Mouse (Mus musculus): Measurements from ENCODE around the gene Snrnp25.
"Not testable (repeated sequence)": the region's sequence is repeated elsewhere in the genome, so short reads cannot be mapped to it uniquely, and the experiment has no call there.

Gene Snrnp25

DNA sequence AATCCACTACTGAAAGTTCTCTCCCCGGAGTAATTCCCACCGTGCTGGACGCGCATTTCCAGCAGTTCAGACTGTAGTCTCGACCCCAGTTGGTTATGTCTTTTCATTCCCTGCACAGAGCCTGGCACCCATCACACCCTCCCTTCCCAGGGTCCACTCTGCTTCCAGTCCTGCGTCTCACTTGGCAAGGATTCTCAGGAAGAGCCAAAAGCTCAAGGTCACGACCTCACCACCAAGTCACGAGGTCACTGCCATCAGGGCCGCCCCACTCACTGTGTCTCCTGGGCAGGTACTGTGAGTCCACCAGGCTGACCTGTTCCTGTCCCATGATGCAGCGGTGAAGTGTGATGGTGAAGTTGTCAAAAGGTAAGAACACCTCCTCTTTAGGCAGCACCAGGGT, 11.1 kb upstream of the Snrnp25 start:
- no peak for DNase-seq (ENCODE audit: extremely low spot score, low read depth, low spot score)

DNA sequence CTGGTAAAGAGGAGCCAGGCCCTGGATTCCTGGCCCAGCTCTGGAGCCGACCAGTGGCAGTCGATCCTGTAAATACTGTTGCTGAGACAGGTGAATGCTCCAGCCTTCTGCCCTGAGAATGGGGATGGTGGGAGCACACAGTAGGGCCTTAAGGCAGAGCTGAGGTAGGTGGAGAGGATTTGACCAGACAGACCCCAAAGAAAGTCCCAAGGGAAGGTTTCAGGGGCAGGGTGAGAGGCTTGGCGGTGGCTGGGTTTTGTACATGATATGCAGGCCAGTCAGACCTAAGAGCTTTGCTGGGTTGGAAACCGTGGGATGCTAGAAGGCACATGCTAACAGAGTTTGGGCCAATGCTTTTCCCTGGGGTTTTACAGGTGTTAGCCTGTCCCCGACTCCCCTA, 10.6 kb upstream of the Snrnp25 start:
- no peak for DNase-seq (ENCODE audit: extremely low spot score, low read depth, low spot score)

- no peak for DNase-seq (ENCODE audit: extremely low spot score, low read depth, low spot score)
Observed at GRCm38 (mm10) chr11:32195867-32196540, 9.2 kb upstream of the Snrnp25 start.

GRCm38 (mm10) chr11:32196727-32197126, 8.5 kb upstream of the Snrnp25 start:
- DNase-seq (ENCODE audit: extremely low spot score, low read depth, low spot score) = no peak

DNA sequence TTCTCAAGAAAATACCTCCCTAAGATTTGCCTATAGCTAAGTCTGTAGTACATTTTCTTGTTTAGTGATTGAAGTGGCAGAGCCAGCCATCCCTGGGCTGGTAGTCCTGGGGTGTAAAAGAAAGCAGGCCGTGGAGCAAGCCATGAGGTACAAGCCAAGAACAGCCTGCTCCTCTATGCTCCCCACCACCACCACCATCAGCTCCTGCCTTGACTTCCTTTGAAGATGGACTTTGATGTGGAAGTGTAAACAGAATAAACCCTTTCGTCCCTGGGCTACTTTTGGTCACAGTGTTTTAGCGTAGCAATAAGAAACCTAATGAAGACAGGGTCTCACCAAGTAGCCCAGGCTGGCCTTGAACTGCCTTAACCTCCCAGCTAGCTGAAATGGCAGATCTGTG, 7.4 kb upstream of the Snrnp25 start:
- DNase-seq (ENCODE audit: extremely low spot score, low read depth, low spot score) = no peak

GRCm38 (mm10) chr11:32198256-32198955, 6.8 kb upstream of the Snrnp25 start:
- DNase-seq (ENCODE audit: extremely low spot score, low read depth, low spot score) = no peak

- no peak for DNase-seq (ENCODE audit: extremely low spot score, low read depth, low spot score)
Observed at GRCm38 (mm10) chr11:32199230-32199629, 6.0 kb upstream of the Snrnp25 start.

DNA sequence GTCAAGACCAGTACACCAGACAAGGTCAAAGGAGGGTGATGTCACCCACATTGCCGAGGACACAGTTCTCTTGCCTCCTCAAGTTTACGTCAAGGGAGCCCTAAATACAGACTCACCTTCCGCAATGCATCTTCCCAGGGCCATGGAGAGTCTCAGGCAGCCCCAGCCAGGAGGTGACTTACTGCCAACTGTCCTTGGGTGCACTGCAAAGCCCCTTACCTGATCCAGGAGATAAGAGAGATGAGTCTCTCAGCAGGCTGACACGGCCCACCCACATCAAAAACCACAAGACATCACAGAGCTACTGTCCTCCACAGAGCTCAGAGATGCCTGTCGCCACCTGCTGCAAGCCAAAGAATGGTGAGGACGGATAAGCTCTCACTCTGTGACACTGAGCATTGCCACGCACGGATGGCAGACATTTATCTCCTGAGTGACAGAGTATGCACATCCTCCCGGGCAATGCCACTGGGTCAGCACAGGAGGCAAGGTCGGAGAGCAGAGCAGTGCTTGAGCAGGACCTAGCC, 5.1 kb upstream of the Snrnp25 start, which contains the start of gene Il9r:
Il9r (minus strand) TSS at position 205 of the 527 bp plus-strand sequence.
- DNase-seq (ENCODE audit: extremely low spot score, low read depth, low spot score) = no peak

- not testable (repeated sequence) for DNase-seq (ENCODE audit: extremely low spot score, low read depth, low spot score)
Observed at GRCm38 (mm10) chr11:32200992-32201391, 4.2 kb upstream of the Snrnp25 start.

DNA sequence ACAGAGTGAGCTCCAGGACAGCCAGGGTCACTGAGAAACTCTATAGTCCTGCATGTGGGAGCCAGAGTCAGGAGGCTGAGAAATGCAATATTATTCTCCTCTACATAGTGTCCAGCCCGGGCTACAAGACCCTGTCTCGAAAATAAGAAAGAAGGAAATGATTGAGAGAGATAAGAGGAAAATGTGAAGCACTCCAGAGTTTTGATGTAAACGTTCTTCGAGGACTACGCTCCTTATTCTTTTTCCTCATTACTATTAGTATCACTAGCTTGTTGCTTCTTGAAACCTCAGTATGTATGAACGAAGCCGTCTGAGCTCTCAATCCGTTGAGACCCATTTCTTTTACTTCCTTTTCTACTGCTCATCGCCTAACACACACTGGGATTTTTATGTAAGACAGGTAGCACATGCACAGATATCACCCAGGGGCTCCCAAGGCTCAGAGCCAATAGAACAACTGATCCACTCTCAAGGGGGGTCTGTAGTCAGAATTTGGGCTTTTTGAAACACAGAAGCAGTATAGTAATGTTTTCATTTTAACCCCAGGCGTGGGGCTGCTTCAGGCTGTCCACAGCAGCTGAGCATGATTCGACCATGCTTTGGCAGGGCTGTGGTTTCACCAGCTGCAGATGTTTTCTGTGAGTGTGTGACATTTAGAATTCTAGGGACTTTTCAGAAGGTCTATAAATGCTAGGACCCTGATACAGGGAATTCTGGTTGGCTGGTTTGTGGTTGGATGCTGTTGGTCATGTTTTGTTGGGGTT, 3.1 kb upstream of the Snrnp25 start:
- DNase-seq (ENCODE audit: extremely low spot score, low read depth, low spot score) = no peak

GRCm38 (mm10) chr11:32210623-32211022, 5.4 kb downstream of the Snrnp25 start:
- no peak for DNase-seq (ENCODE audit: extremely low spot score, low read depth, low spot score)

DNA sequence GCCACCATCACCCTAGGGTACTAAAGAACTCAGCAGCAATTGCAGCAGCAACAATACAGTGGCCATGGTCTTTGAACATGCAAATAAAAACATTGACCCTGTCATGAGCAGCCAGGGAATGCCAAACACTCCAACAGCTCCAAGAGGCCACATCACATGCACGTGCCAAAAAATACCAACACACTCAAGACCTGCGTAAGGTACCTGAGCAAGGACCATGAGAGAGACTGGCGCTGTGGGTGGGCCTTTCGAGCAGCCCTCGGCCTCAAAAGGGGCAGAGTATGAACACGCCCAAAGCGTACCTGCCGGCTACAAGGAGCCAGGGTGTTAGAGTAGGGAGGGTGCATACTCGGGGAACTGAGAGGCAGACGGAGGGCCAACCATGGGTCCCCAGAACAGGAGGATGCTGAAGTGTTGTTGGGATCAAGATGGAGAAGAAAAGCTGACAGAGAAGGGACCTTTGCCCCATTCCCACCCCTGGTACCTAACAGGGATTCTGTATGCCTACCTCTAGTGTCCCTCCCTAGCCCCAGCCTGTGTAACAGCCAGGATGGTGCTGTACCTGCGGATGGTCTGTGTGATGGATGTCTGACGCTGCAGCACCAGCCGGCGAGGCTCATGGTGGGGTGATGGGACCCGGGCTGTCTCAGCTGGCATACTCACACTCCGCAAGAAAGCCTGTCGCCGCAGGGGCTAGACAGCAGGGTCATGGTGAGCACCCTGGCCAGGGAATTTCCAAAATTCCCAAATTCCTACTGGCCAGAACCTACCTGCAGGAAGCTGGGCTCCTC, 10.4 kb downstream of the Snrnp25 start:
- DNase-seq (ENCODE audit: extremely low spot score, low read depth, low spot score) = no peak

- no peak for DNase-seq (ENCODE audit: extremely low spot score, low read depth, low spot score)
Observed at GRCm38 (mm10) chr11:32216851-32217250, 11.6 kb downstream of the Snrnp25 start.

- no peak for DNase-seq (ENCODE audit: extremely low spot score, low read depth, low spot score)
Observed at GRCm38 (mm10) chr11:32218501-32219050, 13.4 kb downstream of the Snrnp25 start.

DNA sequence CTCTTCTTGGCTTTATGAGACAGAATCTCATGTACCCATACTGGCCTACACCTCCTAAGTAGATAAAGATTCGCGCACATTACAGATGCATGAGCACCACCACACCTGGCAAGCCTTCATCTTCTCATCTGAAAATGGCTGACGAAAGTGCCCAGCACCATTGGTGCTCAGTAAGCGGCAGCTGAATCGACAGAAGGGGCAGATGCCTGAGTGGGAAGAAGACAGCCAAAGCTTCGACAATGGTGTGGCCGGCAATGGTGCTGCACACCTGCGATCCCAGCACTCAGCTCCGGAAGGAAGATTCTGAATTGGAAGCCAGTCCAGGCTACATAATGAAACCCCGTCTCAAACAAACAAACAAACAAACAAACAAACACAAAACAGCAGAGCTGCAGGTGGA, 14.1 kb downstream of the Snrnp25 start:
- DNase-seq (ENCODE audit: extremely low spot score, low read depth, low spot score) = no peak

- DNase-seq (ENCODE audit: extremely low spot score, low read depth, low spot score) = no peak
Observed at GRCm38 (mm10) chr11:32220607-32221224, 15.5 kb downstream of the Snrnp25 start.

DNA sequence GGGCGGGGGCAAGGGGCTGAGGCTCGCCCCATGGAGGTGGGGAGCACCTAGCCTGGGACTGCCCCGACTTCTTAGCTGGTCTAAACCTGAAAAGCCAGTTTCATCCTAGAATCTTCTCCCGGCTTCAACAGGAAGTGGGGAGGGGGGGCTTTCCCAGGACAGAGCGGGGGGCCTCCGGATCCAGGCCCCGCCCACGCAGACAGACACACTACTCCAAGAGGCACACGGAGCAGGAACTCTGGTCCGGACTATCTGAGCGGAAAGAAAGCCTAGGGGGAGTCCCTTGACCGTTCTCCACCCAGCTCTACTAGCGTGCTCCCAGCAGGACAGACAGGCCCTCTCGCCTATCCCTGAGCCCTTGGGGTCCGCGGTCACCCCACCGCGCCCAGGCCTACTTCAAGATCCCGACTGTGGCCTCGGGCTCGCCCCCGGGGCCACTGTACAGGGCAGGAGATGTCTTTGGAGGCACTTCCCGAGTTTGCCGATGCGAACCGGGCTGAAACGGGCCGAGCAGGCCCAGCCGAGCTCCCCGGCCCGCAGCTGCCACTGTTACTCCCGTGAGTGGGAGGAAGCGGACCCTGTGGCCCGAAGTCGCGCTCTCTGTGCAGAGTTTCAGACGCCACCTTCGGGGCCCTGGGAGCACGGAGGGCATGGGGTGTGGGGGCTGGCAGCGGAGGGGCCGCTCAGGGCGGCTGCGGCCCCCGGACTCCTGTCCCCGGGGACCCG, 16.2 kb downstream of the Snrnp25 start:
- no peak for DNase-seq (ENCODE audit: extremely low spot score, low read depth, low spot score)

DNA sequence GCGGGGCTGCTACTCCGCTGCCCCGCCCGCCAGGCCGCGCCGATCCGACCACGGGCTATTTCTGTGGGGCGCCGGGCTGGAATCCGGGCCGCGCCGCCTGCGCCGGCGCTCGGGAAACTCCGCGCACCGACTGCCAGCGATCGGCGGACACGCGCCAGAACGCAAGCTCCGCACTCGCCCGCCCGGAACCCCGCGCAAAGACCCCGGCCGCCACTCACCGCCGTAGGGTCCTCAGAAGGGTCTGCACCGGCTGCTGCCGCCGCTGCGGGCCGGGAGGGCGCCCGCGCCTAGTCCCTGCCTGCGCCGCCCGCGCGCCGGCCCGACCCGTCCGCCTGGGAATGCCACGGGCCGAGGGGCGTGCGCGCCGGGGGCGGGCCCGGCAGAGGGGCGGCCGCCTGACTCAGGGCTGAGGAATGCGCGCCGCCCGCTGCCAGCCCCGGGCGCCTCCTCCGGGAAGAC, 16.8 kb downstream of the Snrnp25 start, which contains the start of gene Rhbdf1:
Rhbdf1 (minus strand) TSS at position 350 of the 459 bp plus-strand sequence.
- no peak for DNase-seq (ENCODE audit: extremely low spot score, low read depth, low spot score)

DNA sequence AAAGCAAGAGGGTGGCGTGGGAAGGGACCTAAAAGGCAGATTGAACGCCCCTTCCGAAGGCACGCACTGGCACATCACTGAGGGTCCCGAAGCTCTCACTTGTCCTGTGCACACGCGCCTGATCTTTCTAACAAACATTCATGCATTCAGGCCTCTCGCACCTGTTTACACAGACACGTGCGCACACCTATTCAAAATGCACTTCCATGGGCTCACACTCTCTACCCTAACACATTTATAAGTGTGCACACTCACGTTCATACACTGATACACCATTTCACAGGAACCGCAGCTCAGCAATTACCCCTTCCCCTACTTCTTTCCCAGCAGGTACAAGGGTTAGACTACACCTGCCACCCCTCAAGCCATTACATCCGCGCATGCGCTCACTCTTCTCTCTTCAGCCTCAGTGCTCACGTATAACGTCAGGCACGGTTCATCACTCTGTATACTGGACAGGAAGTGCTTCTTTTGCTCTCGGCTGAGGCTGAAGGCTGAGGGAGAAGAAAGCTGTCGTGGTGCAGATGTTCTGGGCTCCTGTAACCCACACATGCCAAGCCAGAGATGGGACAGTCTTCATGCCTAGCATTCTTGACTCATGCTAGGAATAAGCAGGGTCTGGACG, 17.5 kb downstream of the Snrnp25 start:
- no peak for DNase-seq (ENCODE audit: extremely low spot score, low read depth, low spot score)
